Mouse (Mus musculus): ENCODE results near the gene Plekhm1. TPM values are rescaled to one million over a fixed set of nuclear protein-coding genes. Genes with fewer than 3 reads are reported as not detected.
"Not testable (repeated sequence)": the region's sequence is repeated elsewhere in the genome, so short reads cannot be mapped to it uniquely, and the experiment has no call there.

Plekhm1 gene
- polyA plus RNA-seq, 1 experiment from 2014 or later = 11.6 TPM

- WGBS = 3% methylated on average over 14 of the region's 14 CpGs
- DNase-seq (no peak), ATAC-seq (ENCODE audit: low FRiP score, low TSS enrichment) (peak; percentile 28; the same call in 1 of the 2 replicates)
- H3K4me3 ChIP-seq (replicated peaks; ENCODE audit: low read depth, low read length) = peak overlapping the region; percentile 83
- H3K27me3 ChIP-seq (ENCODE audit: control insufficient read depth, insufficient read depth, low read length) = no peaks in the 10 kb centered on the region
- H3K4me2 ChIP-seq (ENCODE audit: low read length) = peak overlapping the region; percentile 88
- H3K9ac ChIP-seq (replicated peaks; ENCODE audit: low read length) = peak overlapping the region; percentile 36
- H3K9me3 ChIP-seq (ENCODE audit: control insufficient read depth, low read length) = no peaks in the 10 kb centered on the region
- peak overlapping the region; percentile 68 for H3K27ac ChIP-seq (replicated peaks; ENCODE audit: low read depth, low read length)
- peaks cover 16% of the 10 kb centered on the region for H3K4me1 ChIP-seq (ENCODE audit: control insufficient read depth, insufficient read depth, low read length)
- no peaks in the 10 kb centered on the region for H3K36me3 ChIP-seq (ENCODE audit: control insufficient read depth, insufficient read depth, low read length)
Observed at GRCm38 (mm10) chr11:103412950-103413423, 500 bp upstream of the Plekhm1 start.

GRCm38 (mm10) chr11:103411301-103411700 is 1.2 kb downstream of the Plekhm1 start:
- H3K4me1 ChIP-seq (ENCODE audit: control insufficient read depth, insufficient read depth, low read length) = peaks cover 16% of the 10 kb centered on the region
- H3K27ac ChIP-seq (replicated peaks; ENCODE audit: low read depth, low read length) = no peak overlapping the region
- 88% methylated on average over 1 of the region's 1 CpGs for WGBS
- no peaks in the 10 kb centered on the region for H3K36me3 ChIP-seq (ENCODE audit: control insufficient read depth, insufficient read depth, low read length)
- H3K4me3 ChIP-seq (replicated peaks; ENCODE audit: low read depth, low read length) = 0 out of 2 replicates have a peak overlapping the region, but pooled peaks have one; percentile 83
- ATAC-seq (ENCODE audit: low FRiP score, low TSS enrichment) (no peak), DNase-seq (no peak)
- H3K9me3 ChIP-seq (ENCODE audit: control insufficient read depth, low read length) = no peaks in the 10 kb centered on the region
- H3K27me3 ChIP-seq (ENCODE audit: control insufficient read depth, insufficient read depth, low read length) = no peaks in the 10 kb centered on the region
- peak overlapping the region; percentile 88 for H3K4me2 ChIP-seq (ENCODE audit: low read length)
- H3K9ac ChIP-seq (replicated peaks; ENCODE audit: low read length) = no peak overlapping the region

- no peak overlapping the region for H3K9ac ChIP-seq (replicated peaks; ENCODE audit: low read length)
- WGBS = 93% methylated on average over 13 of the region's 13 CpGs
- H3K4me1 ChIP-seq (ENCODE audit: control insufficient read depth, insufficient read depth, low read length) = peaks cover 16% of the 10 kb centered on the region
- no peaks in the 10 kb centered on the region for H3K9me3 ChIP-seq (ENCODE audit: control insufficient read depth, low read length)
- H3K4me3 ChIP-seq (replicated peaks; ENCODE audit: low read depth, low read length) = no peak overlapping the region
- no peaks in the 10 kb centered on the region for H3K27me3 ChIP-seq (ENCODE audit: control insufficient read depth, insufficient read depth, low read length)
- no peak overlapping the region for H3K4me2 ChIP-seq (ENCODE audit: low read length)
- H3K36me3 ChIP-seq (ENCODE audit: control insufficient read depth, insufficient read depth, low read length) = no peaks in the 10 kb centered on the region
- DNase-seq = no peak
- no peak overlapping the region for H3K27ac ChIP-seq (replicated peaks; ENCODE audit: low read depth, low read length)
- no peak for ATAC-seq (ENCODE audit: low FRiP score, low TSS enrichment)
Observed at GRCm38 (mm10) chr11:103408880-103409279, 3.6 kb downstream of the Plekhm1 start.

DNA sequence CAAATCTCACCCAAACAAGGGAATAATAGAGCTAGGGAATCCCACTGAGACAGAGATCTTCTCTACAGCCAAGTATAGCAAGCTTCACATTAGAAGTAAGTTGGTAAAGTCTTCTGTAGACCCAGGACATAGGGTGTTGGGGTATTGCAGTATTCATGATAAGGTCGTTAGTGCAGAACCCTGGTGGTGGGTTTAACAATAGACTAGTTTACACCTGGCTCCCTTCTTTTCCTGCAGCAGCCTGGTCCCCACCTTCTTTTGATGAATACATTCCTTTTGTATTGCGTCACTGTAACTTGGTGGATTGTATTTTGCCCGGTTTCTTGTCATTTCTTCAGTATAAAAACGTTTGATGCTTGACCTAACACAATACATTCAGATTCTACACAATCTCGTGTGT is 5.4 kb downstream of the Plekhm1 start:
- H3K9ac ChIP-seq (replicated peaks; ENCODE audit: low read length); H3K27ac ChIP-seq (replicated peaks; ENCODE audit: low read depth, low read length); ATAC-seq (ENCODE audit: low FRiP score, low TSS enrichment); H3K27me3 ChIP-seq (ENCODE audit: control insufficient read depth, insufficient read depth, low read length); H3K9me3 ChIP-seq (ENCODE audit: control insufficient read depth, low read length); DNase-seq; H3K4me2 ChIP-seq (ENCODE audit: low read length); H3K4me1 ChIP-seq (ENCODE audit: control insufficient read depth, insufficient read depth, low read length); H3K36me3 ChIP-seq (ENCODE audit: control insufficient read depth, insufficient read depth, low read length); H3K4me3 ChIP-seq (replicated peaks; ENCODE audit: low read depth, low read length): not testable (repeated sequence)
- 59% methylated on average over 5 of the region's 5 CpGs for WGBS

DNA sequence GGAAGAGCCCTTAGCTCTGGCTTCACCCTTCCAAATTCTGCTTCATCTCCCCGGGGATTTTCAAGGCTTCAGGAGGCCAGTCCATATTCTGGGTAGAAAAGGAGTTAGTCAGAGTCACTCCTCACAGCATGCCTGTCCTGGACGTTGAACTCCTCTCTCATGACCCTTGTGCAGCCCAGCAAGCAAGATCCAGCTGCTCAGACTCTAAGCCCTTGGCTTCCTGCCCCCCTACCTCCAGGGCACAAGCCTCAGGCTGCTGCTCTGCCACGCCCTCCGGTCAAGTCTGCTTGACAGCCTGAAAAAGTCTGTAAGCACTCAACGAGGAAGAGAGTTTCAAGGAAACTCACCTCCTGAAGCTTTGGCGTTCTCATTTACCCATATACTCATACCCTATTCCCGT is 5.9 kb downstream of the Plekhm1 start:
- WGBS = 80% methylated on average over 7 of the region's 7 CpGs
- no peak for DNase-seq
- no peaks in the 10 kb centered on the region for H3K27me3 ChIP-seq (ENCODE audit: control insufficient read depth, insufficient read depth, low read length)
- ATAC-seq (ENCODE audit: low FRiP score, low TSS enrichment) = no peak
- H3K4me3 ChIP-seq (replicated peaks; ENCODE audit: low read depth, low read length) = no peak overlapping the region
- no peaks in the 10 kb centered on the region for H3K9me3 ChIP-seq (ENCODE audit: control insufficient read depth, low read length)
- peaks cover 9% of the 10 kb centered on the region for H3K4me1 ChIP-seq (ENCODE audit: control insufficient read depth, insufficient read depth, low read length)
- H3K9ac ChIP-seq (replicated peaks; ENCODE audit: low read length) = no peak overlapping the region
- no peak overlapping the region for H3K27ac ChIP-seq (replicated peaks; ENCODE audit: low read depth, low read length)
- no peak overlapping the region for H3K4me2 ChIP-seq (ENCODE audit: low read length)
- H3K36me3 ChIP-seq (ENCODE audit: control insufficient read depth, insufficient read depth, low read length) = peaks cover 1% of the 10 kb centered on the region; the same call in 1 of the 2 replicates

- Histone ChIP-seq H3K4me2 (ENCODE audit: low read length) (no peak overlapping the region), H3K9me3 (ENCODE audit: control insufficient read depth, low read length) (no peaks in the 10 kb centered on the region), H3K4me3 (replicated peaks; ENCODE audit: low read depth, low read length) (no peak overlapping the region), H3K9ac (replicated peaks; ENCODE audit: low read length) (no peak overlapping the region), H3K4me1 (ENCODE audit: control insufficient read depth, insufficient read depth, low read length) (peaks cover 1% of the 10 kb centered on the region; the same call in 1 of the 2 replicates), H3K27me3 (ENCODE audit: control insufficient read depth, insufficient read depth, low read length) (no peaks in the 10 kb centered on the region), H3K36me3 (ENCODE audit: control insufficient read depth, insufficient read depth, low read length) (peaks cover 4% of the 10 kb centered on the region; the same call in 1 of the 2 replicates), H3K27ac (replicated peaks; ENCODE audit: low read depth, low read length) (no peak overlapping the region)
- ATAC-seq (ENCODE audit: low FRiP score, low TSS enrichment) = no peak
- no peak for DNase-seq
- 89% methylated on average over 1 of the region's 1 CpGs for WGBS
Observed at GRCm38 (mm10) chr11:103405814-103406213, 6.7 kb downstream of the Plekhm1 start.

DNA sequence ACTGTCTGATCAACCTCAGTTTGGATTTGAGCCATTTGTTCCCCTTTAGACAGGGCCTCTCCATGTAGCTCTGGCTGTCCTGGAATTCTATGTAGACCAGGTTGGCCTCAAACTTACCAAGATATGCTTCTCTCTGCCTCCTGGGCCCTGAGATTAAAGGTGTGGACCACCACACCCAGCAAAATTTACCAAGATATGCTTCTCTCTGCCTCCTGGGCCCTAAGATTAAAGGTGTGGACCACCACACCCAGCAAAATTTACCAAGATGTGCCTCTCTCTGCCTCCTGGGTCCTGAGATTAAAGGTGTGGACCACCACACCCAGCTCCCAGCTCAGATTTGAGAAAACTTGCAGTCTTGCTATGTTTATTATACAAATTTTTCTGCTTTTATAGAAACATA is 7.9 kb downstream of the Plekhm1 start:
- H3K9ac ChIP-seq (replicated peaks; ENCODE audit: low read length) = no peak overlapping the region
- no peaks in the 10 kb centered on the region for H3K9me3 ChIP-seq (ENCODE audit: control insufficient read depth, low read length)
- no peak for DNase-seq
- H3K4me3 ChIP-seq (replicated peaks; ENCODE audit: low read depth, low read length) = no peak overlapping the region
- no peak overlapping the region for H3K27ac ChIP-seq (replicated peaks; ENCODE audit: low read depth, low read length)
- no peaks in the 10 kb centered on the region for H3K27me3 ChIP-seq (ENCODE audit: control insufficient read depth, insufficient read depth, low read length)
- H3K36me3 ChIP-seq (ENCODE audit: control insufficient read depth, insufficient read depth, low read length) = peaks cover 4% of the 10 kb centered on the region; the same call in 1 of the 2 replicates
- no peak for ATAC-seq (ENCODE audit: low FRiP score, low TSS enrichment)
- H3K4me2 ChIP-seq (ENCODE audit: low read length) = no peak overlapping the region
- H3K4me1 ChIP-seq (ENCODE audit: control insufficient read depth, insufficient read depth, low read length) = no peaks in the 10 kb centered on the region

- WGBS = 64% methylated on average over 4 of the region's 4 CpGs
Observed at GRCm38 (mm10) chr11:103403776-103404175, 8.7 kb downstream of the Plekhm1 start.

DNA sequence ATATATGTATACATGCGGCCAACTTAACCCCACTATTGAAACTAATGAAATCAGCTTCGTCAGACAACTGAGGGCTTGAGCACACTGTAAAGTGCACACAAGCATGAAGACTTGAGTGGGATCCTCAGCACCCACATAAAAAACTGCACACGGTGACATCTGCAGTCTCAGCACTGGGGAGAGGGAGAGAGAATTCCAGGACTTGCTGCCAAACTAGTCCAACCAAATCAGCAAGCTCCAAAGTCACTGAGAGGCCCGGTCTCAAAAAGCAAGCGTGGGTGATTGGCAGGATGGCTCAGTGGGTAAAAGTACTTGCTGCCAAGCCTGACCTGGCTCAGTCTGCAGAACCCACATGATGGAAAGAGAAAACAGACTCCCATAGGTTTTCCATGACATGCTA is 9.7 kb downstream of the Plekhm1 start:
- H3K9ac ChIP-seq (replicated peaks; ENCODE audit: low read length) = no peak overlapping the region
- no peaks in the 10 kb centered on the region for H3K9me3 ChIP-seq (ENCODE audit: control insufficient read depth, low read length)
- WGBS = 94% methylated on average over 5 of the region's 5 CpGs
- no peak overlapping the region for H3K4me2 ChIP-seq (ENCODE audit: low read length)
- H3K27me3 ChIP-seq (ENCODE audit: control insufficient read depth, insufficient read depth, low read length) = no peaks in the 10 kb centered on the region
- no peak overlapping the region for H3K4me3 ChIP-seq (replicated peaks; ENCODE audit: low read depth, low read length)
- H3K27ac ChIP-seq (replicated peaks; ENCODE audit: low read depth, low read length) = no peak overlapping the region
- peaks cover 4% of the 10 kb centered on the region; the same call in 1 of the 2 replicates for H3K36me3 ChIP-seq (ENCODE audit: control insufficient read depth, insufficient read depth, low read length)
- no peaks in the 10 kb centered on the region for H3K4me1 ChIP-seq (ENCODE audit: control insufficient read depth, insufficient read depth, low read length)
- ATAC-seq (ENCODE audit: low FRiP score, low TSS enrichment) (no peak), DNase-seq (no peak)

More at GRCm38 (mm10) chr11:103403776-103404175, 8.7 kb downstream of the Plekhm1 start:
- ATAC-seq (ENCODE audit: low FRiP score, low TSS enrichment) (no peak), DNase-seq (no peak)
- Histone ChIP-seq H3K4me2 (ENCODE audit: low read length) (no peak overlapping the region), H3K27me3 (ENCODE audit: control insufficient read depth, insufficient read depth, low read length) (no peaks in the 10 kb centered on the region), H3K9ac (replicated peaks; ENCODE audit: low read length) (no peak overlapping the region), H3K9me3 (ENCODE audit: control insufficient read depth, low read length) (no peaks in the 10 kb centered on the region), H3K4me1 (ENCODE audit: control insufficient read depth, insufficient read depth, low read length) (no peaks in the 10 kb centered on the region), H3K36me3 (ENCODE audit: control insufficient read depth, insufficient read depth, low read length) (peaks cover 4% of the 10 kb centered on the region; the same call in 1 of the 2 replicates), H3K27ac (replicated peaks; ENCODE audit: low read depth, low read length) (no peak overlapping the region), H3K4me3 (replicated peaks; ENCODE audit: low read depth, low read length) (no peak overlapping the region)

Data from midbrain, embryonic 14.5 days (tissue).